7 mouse cellular contexts compared by ENCODE assay signal in genomic region chr1:143777558-143778218, GRCm38 (mm10). TPM values are rescaled to one million over a fixed set of nuclear protein-coding genes. Genes with fewer than 3 reads are reported as not detected.
DNase-seq lines count a peak whose midpoint lies in the region; ATAC-seq lines count a peak whose summit lies in the region.

No protein-coding gene starts in this region.

- no peaks in the 10 kb centered on the region for H3K27me3 ChIP-seq in lung, embryonic 15.5 days
- no peaks in the 10 kb centered on the region for H3K27me3 ChIP-seq in forebrain, embryonic 13.5 days
- no peaks in the 10 kb centered on the region for H3K27me3 ChIP-seq in limb, embryonic 12.5 days
- H3K27me3 ChIP-seq in neural tube, embryonic 12.5 days (replicated peaks) = no peaks in the 10 kb centered on the region

- H3K27ac ChIP-seq in lung, embryonic 15.5 days = peak overlapping the region; percentile 69
- peak overlapping the region; percentile 66 for H3K27ac ChIP-seq in forebrain, embryonic 13.5 days
- peak overlapping the region; percentile 69 for H3K27ac ChIP-seq in limb, embryonic 12.5 days
- H3K27ac ChIP-seq in neural tube, embryonic 12.5 days = 0 out of 2 replicates have a peak overlapping the region, but pooled peaks have one; percentile 42

- WGBS in lung, embryonic 15.5 days = under 1% methylated on average over 35 of the region's 39 CpGs
- WGBS in forebrain, embryonic 13.5 days = 1% methylated on average over 39 of the region's 39 CpGs
- 1% methylated on average over 39 of the region's 39 CpGs for WGBS in limb, embryonic 12.5 days
- WGBS in neural tube, embryonic 12.5 days = under 1% methylated on average over 39 of the region's 39 CpGs

- H3K4me2 ChIP-seq in lung, embryonic 15.5 days = peak overlapping the region; percentile 85
- H3K4me2 ChIP-seq in forebrain, embryonic 13.5 days = peak overlapping the region; percentile 90
- peak overlapping the region; percentile 85 for H3K4me2 ChIP-seq in limb, embryonic 12.5 days
- H3K4me2 ChIP-seq in neural tube, embryonic 12.5 days (replicated peaks) = peak overlapping the region; percentile 89

- peak; percentile 52 for ATAC-seq in lung, embryonic 15.5 days (ENCODE audit: borderline replicate concordance, extremely low read depth, low FRiP score, low TSS enrichment)
- ATAC-seq in forebrain, embryonic 13.5 days = no peak; the same call in 1 of the 2 replicates
- ATAC-seq in limb, embryonic 12.5 days (ENCODE audit: insufficient number of reproducible peaks, insufficient read depth, low FRiP score, low TSS enrichment, low read depth) = peak; percentile 50
- peak; percentile 61 for ATAC-seq in neural tube, embryonic 12.5 days (ENCODE audit: low FRiP score, low read depth)

- H3K9me3 ChIP-seq in lung, embryonic 15.5 days = no peaks in the 10 kb centered on the region
- no peaks in the 10 kb centered on the region for H3K9me3 ChIP-seq in forebrain, embryonic 13.5 days (replicated peaks)
- H3K9me3 ChIP-seq in limb, embryonic 12.5 days = no peaks in the 10 kb centered on the region
- H3K9me3 ChIP-seq in neural tube, embryonic 12.5 days = no peaks in the 10 kb centered on the region

- peak overlapping the region; percentile 94 for H3K9ac ChIP-seq in lung, embryonic 15.5 days
- H3K9ac ChIP-seq in forebrain, embryonic 13.5 days = peak overlapping the region; percentile 91
- peak overlapping the region; percentile 83 for H3K9ac ChIP-seq in limb, embryonic 12.5 days (replicated peaks)
- peak overlapping the region; percentile 84 for H3K9ac ChIP-seq in neural tube, embryonic 12.5 days

- H3K4me3 ChIP-seq in lung, embryonic 15.5 days = peak overlapping the region; percentile 93
- peak overlapping the region; percentile 87 for H3K4me3 ChIP-seq in forebrain, embryonic 13.5 days
- H3K4me3 ChIP-seq in limb, embryonic 12.5 days (replicated peaks) = peak overlapping the region; percentile 83
- H3K4me3 ChIP-seq in neural tube, embryonic 12.5 days = peak overlapping the region; percentile 74

- H3K36me3 ChIP-seq in lung, embryonic 15.5 days = no peaks in the 10 kb centered on the region
- H3K36me3 ChIP-seq in forebrain, embryonic 13.5 days (ENCODE audit: poor library complexity, severe bottlenecking) = no peaks in the 10 kb centered on the region
- H3K36me3 ChIP-seq in limb, embryonic 12.5 days = peaks cover 5% of the 10 kb centered on the region; the same call in 1 of the 2 replicates
- 0 out of 2 replicates have a peak, but pooled peaks cover 5% of the 10 kb centered on the region for H3K36me3 ChIP-seq in neural tube, embryonic 12.5 days

- DNase-seq in lung, postnatal 4 days = no peak
- DNase-seq in adipocyte (ENCODE audit: low spot score) = peak; percentile 25
- DNase-seq in cerebellum, adult 11 months = no peak

- peaks cover 8% of the 10 kb centered on the region for H3K4me1 ChIP-seq in lung, embryonic 15.5 days
- peaks cover 46% of the 10 kb centered on the region for H3K4me1 ChIP-seq in forebrain, embryonic 13.5 days
- peaks cover 15% of the 10 kb centered on the region for H3K4me1 ChIP-seq in limb, embryonic 12.5 days (replicated peaks)
- peaks cover 19% of the 10 kb centered on the region; the same call in 1 of the 2 replicates for H3K4me1 ChIP-seq in neural tube, embryonic 12.5 days

RNA-seq across cellular contexts. Expression of gene Uchl5, which starts 0.6 kb away (rescaled TPM):
- polyA plus RNA-seq in lung, embryonic 15.5 days (2015; fragmentation: Nextera tagmentation; extraction: Ambion mirVana) = 92.3 and 94.0 TPM in 2 replicates
- 84.5 and 87.9 TPM in 2 replicates for polyA plus RNA-seq in forebrain, embryonic 13.5 days (2015; fragmentation: Nextera tagmentation; extraction: Ambion mirVana)
- polyA plus RNA-seq in limb, embryonic 12.5 days (2016; fragmentation: Nextera tagmentation; extraction: Ambion mirVana) = 84.4 and 91.9 TPM in 2 replicates
- 74.6 and 77.7 TPM in 2 replicates for polyA plus RNA-seq in neural tube, embryonic 12.5 days (2016; fragmentation: Nextera tagmentation; extraction: Ambion mirVana)

RNA-seq across cellular contexts. Expression of gene Trove2, which starts 0.8 kb away (rescaled TPM):
- polyA plus RNA-seq in lung, embryonic 15.5 days (2015; fragmentation: Nextera tagmentation; extraction: Ambion mirVana) = 18.5 and 19.8 TPM in 2 replicates
- 46.1 and 50.8 TPM in 2 replicates for polyA plus RNA-seq in forebrain, embryonic 13.5 days (2015; fragmentation: Nextera tagmentation; extraction: Ambion mirVana)
- polyA plus RNA-seq in limb, embryonic 12.5 days (2016; fragmentation: Nextera tagmentation; extraction: Ambion mirVana) = 24.2 and 28.7 TPM in 2 replicates
- 30.6 and 35.8 TPM in 2 replicates for polyA plus RNA-seq in neural tube, embryonic 12.5 days (2016; fragmentation: Nextera tagmentation; extraction: Ambion mirVana)
